Mouse (Mus musculus) frontal cortex, postnatal 10 days (tissue): ENCODE data around the gene Grsf1.

Experiments
- DNase-seq, 2 experiments: peaks; one replicate each; pipeline ENCODE4 v3.0.0; 2022; ENCODE audit warnings: low spot score in 2 of 2, mixed read lengths in 1 of 2

Grsf1 gene

GRCm38 (mm10) chr5:88630883-88631282, 45.1 kb downstream of the Grsf1 start:
- no peak for DNase-seq

DNA sequence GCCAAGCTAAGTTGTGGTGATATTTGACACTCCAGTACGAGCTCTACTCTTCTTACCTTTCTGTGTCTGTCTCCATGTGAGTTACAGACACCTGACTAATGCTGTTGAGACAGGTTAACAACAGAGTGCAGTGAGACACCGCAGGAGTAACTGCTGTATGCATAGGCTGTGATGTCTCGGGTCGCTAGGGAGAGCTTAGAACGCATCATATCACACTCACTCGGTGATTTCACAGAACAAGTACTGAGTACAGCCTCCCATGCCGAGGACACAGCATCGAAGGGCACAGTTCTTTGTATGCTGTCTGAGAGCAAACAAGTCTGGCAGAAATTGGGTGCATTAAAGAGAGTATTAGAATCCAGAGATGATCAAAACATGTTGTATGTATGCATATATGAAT, 46.0 kb downstream of the Grsf1 start:
- no peak for DNase-seq

GRCm38 (mm10) chr5:88629125-88629524, 46.8 kb downstream of the Grsf1 start:
- DNase-seq: no peak

- no peak for DNase-seq
Measured at GRCm38 (mm10) chr5:88627545-88627944, 48.4 kb downstream of the Grsf1 start.

DNA sequence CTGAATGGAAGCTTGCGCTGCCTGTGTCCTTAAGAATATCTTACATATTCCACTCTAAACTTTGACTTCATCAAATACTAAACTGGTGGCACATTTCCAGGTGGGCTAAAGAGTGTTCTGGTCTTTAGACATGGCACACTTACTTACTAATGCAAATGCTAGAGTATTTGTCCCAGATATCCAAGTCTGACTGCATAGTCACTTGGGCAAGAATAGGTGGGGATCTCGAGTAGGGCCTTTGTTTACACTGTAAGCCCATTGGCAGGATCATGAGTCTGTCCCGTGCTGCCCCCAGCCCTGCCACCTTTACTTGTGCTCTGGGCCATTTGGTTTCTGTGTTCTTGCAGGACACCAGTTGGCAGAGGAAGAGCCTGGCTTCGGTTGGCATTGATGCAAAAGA, 59.0 kb downstream of the Grsf1 start:
- DNase-seq: no peak

- no peak for DNase-seq
Measured at GRCm38 (mm10) chr5:88614129-88614528, 61.8 kb downstream of the Grsf1 start.
